Mouse (Mus musculus) cerebellum, adult 11-12 months (tissue): Measurements from ENCODE around the gene Zfp580.
A peak's percentile ranks its signal among the peaks of the same experiment; 100 is the strongest.
"Not testable (repeated sequence)": the region's sequence is repeated elsewhere in the genome, so short reads cannot be mapped to it uniquely, and the experiment has no call there.

ENCODE experiments used
- DNase-seq: peaks from one replicate; pipeline ENCODE4 v3.0.0; 2022

Zfp580 gene

GRCm38 (mm10) chr7:5074984-5075383, 23.6 kb downstream of the Zfp580 start:
- DNase-seq, result no peak

- DNase-seq, result no peak
These were observed 25.6 kb downstream of the Zfp580 start for GRCm38 (mm10) chr7:5076931-5077330.

GRCm38 (mm10) chr7:5079365-5080009, 28.1 kb downstream of the Zfp580 start:
- DNase-seq, result not testable (repeated sequence)

GRCm38 (mm10) chr7:5080010-5080751, 28.8 kb downstream of the Zfp580 start, which contains the start of gene Epn1:
Epn1 (plus strand) TSS chr7:5080235.
- peak; percentile 97 for DNase-seq

GRCm38 (mm10) chr7:5080815-5081214, 29.5 kb downstream of the Zfp580 start:
- DNase-seq, result no peak

DNA sequence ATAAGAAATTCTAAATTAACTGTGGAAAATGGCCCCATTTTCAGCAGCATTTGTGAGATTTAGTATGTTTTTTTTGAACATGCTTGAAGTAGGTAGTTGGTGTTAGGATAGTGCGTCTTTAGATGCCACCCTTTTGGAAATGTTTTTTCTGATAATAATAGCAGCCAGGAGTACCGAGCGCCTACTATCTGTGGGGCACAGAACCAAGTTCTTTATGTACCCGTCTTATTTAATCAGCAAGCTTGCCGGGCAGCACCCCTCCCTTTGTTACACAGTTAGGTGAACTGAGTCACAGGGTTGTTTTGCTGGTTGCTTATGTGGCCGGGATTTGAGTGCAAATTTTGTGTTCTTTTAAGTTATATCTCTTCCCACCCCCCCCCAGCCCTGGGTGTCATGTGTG, 29.9 kb downstream of the Zfp580 start:
- no peak for DNase-seq

GRCm38 (mm10) chr7:5081939-5082338, 30.6 kb downstream of the Zfp580 start:
- no peak for DNase-seq

GRCm38 (mm10) chr7:5083325-5084105, 32.2 kb downstream of the Zfp580 start:
- no peak for DNase-seq

- DNase-seq, result no peak
These were observed 34.2 kb downstream of the Zfp580 start for GRCm38 (mm10) chr7:5085512-5085911.

GRCm38 (mm10) chr7:5086921-5087440, 35.6 kb downstream of the Zfp580 start:
- peak; percentile 14 for DNase-seq

DNA sequence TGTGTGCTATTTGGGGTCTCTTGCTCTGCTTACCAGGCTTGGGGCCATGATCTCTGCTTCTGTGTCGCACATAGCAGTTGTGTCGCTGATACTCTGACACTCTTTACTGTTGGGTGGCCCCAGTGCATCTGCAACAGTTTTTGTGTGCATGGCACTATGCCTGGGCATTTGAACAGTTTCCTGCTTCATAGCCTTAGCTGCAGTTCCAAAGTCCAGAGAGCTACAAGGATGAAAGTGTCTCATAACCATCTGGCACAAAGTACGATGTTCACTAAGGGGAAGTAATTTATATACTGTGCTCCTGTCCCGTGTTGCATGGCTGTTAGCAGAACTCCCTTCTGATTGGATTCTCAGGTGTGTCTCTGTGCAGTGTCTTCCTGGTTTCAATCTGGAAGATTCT, 36.5 kb downstream of the Zfp580 start:
- DNase-seq, result no peak

- peak; percentile 3 for DNase-seq
These were observed 38.5 kb downstream of the Zfp580 start for GRCm38 (mm10) chr7:5089853-5090252.

- DNase-seq, result no peak
These were observed 39.8 kb downstream of the Zfp580 start for GRCm38 (mm10) chr7:5091008-5091728.

DNA sequence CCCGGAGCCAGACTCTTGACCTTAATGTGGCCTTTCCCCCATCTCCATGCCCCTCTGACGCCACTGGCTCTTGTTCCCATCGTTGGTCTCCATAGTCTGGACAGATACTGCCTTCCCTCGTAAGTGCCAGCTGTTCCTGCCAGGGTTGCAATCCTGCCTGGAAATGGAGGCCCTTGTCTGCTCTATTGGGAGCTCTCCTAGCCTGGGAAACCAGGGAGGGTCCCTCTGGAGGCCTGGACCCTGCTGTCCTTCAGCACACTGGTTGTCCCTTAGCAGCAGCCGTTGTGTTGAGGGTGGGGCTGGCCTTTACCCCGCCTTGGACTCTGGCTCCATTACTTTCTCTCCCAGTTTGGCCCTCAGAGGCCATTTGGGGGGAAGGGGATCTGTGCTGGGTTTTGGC, 41.0 kb downstream of the Zfp580 start:
- peak; percentile 4 for DNase-seq

DNA sequence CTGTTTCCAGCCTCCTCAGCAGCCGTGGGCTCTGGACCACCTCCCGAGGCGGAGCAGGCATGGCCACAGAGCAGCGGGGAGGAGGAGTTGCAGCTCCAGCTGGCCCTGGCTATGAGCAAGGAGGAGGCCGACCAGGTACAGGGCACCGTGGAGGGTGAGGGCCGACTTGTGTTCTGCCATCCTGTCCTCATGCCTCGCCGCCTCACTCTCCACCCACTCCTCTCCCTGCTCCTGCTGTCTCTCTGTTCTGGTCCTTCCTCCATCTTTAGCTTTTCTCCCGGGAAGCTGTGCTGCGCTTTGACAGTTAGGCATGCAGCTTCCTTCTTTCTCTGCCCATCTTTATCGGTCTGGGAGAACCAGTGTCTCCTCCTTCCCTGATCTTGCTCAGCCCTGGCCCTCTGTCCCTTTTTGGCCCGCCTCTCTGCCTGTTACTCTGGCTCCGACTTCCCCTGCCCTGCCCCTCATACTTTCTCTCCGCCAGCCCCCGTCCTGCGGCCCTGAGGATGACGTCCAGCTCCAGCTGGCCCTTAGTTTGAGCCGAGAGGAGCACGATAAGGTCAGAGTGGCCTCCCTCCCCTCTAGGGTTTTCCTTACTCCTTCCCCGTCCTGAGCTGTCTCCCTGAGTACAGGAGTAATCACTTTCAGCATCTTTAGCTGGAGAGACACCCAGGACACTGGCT, 41.6 kb downstream of the Zfp580 start:
- DNase-seq, result peak; percentile 4

- DNase-seq, result no peak
These were observed 47.4 kb downstream of the Zfp580 start for GRCm38 (mm10) chr7:5098769-5099168.

- no peak for DNase-seq
These were observed 48.5 kb downstream of the Zfp580 start for GRCm38 (mm10) chr7:5099796-5100195.

DNA sequence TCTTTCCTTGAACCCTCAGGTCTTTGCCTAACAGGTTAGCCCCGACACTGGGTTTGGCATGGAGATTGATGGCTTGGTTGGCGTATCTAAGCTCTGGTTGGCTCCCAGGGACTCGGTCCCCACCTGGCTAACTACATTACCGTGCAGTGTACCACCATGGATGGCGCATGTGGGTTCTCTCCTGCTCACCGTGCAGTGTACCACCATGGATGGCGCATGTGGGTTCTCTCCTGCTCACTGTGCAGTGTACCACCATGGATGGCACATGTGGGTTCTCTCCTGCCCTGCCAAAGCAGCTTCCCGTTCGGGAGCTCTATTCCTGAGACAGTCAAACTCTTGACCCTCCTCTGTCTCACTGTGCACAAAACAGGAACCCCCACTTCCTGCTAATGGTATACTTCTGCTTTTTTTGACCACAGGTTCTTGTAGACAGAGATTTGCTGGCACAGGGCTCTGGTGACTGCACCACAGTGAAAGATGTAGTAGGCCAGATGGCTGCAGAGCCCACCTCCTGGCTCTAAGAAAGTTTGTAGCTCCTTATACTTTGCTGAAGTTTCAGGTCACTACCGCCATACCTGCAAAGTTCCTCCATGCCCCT, 49.8 kb downstream of the Zfp580 start:
- DNase-seq, result no peak

GRCm38 (mm10) chr7:5102564-5102963, 51.2 kb downstream of the Zfp580 start:
- no peak for DNase-seq
